Mouse (Mus musculus): ENCODE data around the gene Dusp12.

Gene Dusp12

GRCm38 (mm10) chr1:170898413-170899075, 13.2 kb upstream of the Dusp12 start:
- DNase-seq (ENCODE audit: low spot score): no peak

GRCm38 (mm10) chr1:170896651-170897281, 11.4 kb upstream of the Dusp12 start:
- no peak for DNase-seq (ENCODE audit: low spot score)

DNA sequence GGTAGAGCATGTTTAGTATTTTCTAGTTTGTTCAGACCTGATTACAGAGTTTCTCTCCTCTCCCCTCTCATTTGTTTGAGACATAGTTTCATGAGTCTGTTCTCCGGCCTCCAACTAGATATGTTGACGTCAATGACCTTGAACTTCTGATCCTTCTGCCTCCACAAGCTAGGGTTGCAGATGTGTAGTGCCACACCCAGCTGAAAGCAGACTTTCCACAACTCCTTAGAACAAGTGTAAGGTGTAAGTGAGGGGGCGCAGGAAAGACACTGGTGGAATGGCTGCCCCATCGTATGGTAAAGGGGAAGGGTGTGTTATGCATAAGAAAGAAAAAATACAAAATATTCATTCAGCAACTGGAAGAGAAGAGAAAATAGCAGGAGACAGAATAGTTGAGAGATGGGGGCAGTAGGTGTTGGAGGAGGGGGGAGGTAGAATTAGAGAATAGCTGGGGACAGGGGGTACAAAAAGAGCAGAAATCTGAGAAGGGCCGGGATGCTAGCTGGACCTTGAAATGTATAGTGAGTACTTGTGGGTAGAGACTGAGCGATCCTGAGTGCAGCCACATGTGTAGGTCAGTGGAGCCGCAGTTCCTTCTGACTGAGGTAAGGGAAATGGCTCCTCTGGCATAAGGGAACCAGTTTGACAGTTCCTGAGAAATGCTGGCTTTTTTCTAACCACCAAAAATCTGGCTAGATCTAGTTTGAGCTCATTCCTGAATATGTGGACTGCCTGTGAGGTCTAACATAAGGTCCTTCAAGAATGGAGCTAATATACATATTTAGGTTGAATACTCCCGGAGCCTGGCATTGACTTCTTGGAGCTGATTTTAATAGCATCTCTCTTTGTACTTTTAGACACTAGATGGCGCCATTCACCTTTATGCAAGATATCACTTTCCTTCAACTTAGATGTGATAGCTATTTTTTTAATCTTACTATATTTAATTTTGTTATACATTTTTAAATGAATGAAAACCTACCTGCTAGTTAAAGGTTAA, 9.6 kb upstream of the Dusp12 start:
- DNase-seq (ENCODE audit: low spot score): peak; percentile 64

DNA sequence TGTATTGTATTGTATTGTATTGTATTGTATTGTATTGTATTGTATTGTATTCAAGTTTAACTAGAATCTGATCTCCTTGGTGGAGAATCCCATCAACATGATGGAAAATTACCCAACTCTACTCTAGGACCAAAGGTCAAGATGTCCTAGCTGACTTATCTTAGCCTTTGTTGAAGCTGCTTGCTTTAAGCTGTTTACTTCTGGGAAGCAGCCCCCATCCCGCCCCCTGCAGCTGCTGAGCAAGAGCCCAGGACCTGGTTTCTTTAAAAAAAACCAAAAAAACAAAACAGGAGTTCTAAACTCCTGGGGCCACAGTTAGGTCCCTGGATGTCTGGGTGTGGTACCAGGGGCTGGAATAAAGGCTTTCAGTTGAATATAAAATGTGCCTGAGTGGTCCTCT, 6.9 kb upstream of the Dusp12 start:
- no peak for DNase-seq (ENCODE audit: low spot score)

DNA sequence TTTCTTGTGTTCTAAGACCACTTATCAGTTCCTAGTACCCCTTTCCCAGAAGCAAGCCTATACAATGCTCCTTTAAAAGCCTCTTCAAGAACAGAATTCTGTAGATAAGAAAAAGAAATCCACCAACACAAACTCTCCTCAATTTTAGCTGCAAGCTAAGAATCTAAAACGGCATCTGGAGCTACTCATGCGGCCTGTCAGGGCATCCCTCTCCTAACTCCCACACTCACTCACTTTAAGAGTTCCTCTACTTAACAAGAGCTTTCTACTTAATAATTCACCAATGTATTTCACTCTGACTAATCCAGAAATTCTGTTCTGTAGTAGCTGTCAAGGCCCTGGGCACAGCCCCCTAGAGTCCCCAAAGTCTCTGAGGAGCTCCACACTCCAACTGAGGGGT, 6.3 kb upstream of the Dusp12 start:
- DNase-seq (ENCODE audit: low spot score): no peak

DNA sequence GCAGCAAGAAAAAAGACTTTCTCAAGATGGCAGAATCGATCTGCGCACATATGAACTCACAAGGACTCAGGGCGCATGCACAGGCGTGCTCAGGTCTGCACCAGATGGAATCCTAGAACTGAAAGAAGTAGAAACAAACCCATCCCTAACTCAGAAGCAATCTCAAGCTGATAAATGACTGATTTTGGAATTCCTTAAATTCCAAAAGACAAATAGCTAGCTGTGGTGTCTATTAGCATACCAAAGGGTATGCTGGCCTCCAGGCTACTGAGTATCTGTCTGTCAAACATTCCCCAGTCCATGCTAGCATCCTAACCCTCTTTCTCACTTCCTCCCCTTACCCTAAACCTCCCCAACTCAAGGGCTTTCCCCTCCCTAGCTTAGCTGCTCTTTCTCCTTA, 4.0 kb upstream of the Dusp12 start:
- no peak for DNase-seq (ENCODE audit: low spot score)

GRCm38 (mm10) chr1:170886044-170886458, 711 bp upstream of the Dusp12 start:
- no peak for DNase-seq (ENCODE audit: low spot score)

DNA sequence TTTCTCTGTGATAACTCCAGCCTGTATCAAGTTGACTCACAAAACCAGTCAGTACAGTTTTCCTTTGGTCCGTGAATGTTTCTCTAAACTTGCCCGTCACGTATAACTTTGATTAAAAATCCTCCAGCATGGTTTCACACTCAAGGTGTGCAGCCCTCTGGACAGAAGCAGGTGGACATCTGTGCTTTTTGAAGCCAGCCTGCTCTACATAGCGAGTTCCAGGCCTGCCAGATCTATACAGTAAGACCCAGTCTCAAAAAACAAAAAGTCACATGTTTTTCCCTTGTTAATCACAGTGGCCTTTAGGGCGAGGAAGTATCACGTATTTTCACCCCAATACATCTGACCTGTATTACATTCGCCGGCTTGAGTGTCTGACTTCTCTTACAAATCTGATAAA, 950 bp downstream of the Dusp12 start:
- no peak for DNase-seq (ENCODE audit: low spot score)

DNA sequence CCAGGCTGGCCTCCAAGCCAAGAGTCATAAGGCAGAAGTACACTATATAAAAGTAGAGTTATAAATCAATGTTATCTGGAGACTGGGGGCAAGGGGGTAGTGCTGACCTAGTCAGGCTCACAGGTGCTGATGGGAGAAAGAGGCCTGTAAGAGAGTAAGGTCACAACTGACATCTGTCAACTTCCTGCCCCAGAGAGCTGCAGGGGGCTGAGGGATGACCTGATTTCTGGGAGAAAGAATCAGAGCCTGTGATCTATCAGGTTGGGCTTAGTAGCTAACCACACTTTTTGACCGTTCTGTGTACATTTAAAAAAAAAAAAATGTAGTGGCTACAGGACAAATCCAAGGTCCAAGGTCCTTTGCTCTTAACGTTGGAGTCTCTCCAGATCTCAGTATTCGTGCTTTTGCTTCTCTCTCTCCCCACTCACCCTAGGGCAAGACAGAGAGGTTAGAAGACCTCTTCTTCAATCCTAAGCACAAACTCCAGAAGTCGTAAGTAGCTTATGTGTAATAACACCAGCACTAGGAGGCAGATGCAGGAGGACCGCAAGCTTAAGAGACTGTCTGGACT, 2.3 kb downstream of the Dusp12 start:
- DNase-seq (ENCODE audit: low spot score): no peak

DNA sequence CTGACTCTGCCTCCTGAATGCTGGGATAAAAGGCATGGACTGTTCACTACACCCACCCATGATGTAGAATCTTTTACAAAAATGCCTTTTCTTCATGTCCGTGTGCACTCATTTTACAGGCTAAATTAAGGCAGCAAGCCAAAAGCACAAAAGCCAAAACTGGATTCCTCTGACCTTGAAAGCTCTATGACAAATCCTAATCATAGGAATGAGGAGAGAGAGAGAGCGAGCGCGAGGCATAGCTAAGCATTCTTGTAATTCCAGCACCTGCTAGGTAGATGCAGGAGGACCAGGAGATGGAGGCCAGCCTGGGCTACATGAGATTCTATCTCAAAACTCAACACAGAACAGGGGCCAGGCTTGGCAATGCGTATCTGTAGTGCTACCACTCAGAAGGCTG, 8.4 kb downstream of the Dusp12 start:
- no peak for DNase-seq (ENCODE audit: low spot score)

DNA sequence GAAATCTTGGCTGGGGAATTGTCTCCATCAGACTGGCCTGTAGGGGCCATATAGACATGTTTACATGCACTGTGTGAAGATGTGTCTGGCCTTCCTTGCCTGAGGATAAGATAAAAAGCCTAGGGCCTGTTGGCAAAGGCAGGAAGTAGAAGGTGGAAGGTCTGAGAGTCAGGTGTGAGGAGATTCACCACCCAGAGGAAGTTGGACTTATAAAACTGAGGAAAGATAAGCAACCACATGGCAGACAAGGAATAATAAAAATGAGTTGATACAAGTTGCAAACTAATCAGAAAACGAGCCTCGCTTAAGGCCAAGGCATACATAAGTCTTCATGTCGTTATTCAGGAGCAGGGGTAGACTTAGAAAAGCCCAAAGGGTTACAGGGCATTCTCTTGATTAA, 9.7 kb downstream of the Dusp12 start:
- DNase-seq (ENCODE audit: low spot score): no peak

DNA sequence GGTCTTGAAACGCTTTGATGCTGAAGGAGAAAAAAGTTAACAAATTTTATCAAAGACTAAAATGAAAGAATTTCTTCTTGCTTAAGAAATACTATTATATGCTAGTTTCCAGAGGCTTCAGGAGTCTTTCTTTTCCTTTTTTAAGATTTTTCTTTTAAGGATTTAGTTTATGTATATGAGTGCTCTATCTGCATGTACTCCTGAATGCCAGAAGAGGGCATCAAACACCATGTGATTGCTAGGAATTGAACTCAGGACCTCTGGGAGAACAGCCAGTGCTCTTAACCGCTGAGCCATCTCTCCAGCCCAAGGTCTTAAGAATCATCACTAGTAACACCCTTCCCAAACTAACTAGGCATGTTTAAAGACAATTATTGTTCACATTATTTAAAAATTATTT, 13.4 kb downstream of the Dusp12 start:
- DNase-seq (ENCODE audit: low spot score): no peak

DNA sequence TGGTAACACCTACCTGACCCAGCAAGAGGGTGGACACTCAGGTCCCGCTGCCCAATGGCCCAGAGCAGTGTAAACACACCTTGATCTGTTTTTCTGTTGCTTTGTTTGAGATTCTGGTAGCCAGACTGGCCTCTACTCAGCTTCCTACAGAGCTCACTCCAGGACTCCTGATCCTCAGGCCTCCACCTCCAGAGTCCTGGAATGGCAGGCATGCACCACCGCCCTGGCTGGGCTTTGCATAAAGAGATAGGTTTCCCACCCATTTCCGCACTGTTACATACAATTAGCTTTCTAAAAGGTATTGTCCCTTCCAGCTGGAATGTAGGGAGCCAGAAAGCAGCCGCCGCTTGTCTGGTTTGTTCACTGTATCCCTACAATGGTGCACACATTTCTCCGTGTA, 13.9 kb downstream of the Dusp12 start:
- DNase-seq (ENCODE audit: low spot score): no peak

DNA sequence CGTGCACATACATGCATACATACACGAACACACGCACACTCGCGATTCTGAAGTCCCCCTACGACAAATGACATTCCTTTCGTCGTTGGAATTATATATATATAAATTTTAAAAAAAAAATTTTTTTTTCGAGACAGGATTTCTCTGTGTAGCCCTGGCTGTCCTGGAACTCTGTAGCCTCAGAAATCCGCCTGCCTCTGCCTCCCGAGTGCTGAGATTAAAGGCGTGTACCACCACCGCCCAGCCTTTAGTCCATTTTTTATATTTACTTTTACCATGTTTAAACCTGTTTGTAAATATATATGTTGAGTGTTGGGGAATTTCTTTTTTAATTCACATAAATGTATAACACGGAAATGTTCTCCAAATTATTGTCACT, 16.4 kb downstream of the Dusp12 start:
- no peak for DNase-seq (ENCODE audit: low spot score)

DNA sequence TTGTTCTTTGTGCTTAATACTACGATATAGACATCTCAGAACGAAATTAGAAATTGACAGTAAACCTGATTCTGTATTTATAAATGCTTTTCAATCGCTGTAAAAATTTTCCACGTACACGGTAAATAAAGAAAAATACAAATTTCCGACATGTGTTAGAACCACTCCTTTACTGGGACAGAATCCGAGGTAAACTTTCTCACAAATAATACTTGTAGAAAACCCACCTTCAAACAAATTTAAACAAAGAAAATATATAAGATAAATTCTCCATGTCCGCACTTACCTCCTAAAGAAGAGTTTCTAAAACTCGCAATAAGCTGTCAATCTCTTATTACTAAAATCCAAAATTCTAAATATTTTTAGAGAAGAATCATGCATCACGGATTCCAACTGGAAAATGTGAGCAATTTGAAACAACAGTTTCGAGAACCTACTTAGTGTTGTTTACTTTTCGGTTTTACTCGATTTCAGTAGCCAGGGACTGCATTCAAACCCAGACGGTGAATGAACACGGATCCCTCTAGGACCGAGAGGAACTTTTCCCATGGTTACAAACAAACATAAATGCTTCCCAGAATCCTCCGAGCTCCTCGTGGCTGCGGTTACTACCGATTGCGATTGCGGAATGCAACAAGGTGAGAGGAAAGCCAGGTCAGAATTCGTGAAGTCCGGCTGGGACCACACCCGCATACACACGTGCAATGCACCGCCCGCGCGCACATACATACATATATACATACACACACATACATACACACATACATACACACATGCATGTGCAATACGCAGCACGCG, 17.0 kb downstream of the Dusp12 start:
- DNase-seq (ENCODE audit: low spot score): peak; percentile 76

- DNase-seq (ENCODE audit: low spot score): peak; percentile 95
Measured at GRCm38 (mm10) chr1:170867691-170868105, 17.6 kb downstream of the Dusp12 start, which contains the start of gene Atf6. Gene Atf6, minus strand, starts transcription at chr1:170867771.

DNA sequence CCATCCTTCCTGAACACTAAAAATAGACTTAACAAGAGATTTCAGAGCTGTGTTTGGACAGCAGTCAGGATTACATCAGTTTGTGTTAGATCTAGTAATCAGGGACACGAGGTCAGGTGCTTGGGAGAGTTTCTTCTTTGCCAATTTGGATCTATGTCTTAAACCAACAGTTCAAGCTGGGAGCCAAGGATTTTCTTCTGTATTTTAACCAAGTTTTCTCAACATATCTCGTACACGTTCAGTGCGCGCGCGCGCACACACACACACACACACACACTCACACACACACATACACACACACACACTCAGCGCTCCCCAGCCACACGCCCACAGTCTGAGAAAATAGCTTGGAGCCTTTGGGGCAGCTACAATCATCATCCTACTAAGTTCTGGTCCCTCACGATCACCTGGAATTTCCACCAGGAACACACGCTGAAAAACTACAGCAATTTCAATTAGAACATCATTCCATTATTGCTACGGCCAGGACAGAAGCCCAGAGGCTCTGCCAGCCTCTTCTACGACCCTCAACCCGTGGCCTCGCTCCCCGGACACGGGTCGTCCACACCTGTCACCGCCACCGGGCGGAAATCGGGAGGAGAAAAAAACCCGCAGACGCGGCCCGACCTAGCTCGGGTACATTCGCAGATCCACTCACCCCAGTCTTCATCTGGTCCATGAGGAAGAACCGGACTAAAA, 18.2 kb downstream of the Dusp12 start:
- DNase-seq (ENCODE audit: low spot score): no peak

DNA sequence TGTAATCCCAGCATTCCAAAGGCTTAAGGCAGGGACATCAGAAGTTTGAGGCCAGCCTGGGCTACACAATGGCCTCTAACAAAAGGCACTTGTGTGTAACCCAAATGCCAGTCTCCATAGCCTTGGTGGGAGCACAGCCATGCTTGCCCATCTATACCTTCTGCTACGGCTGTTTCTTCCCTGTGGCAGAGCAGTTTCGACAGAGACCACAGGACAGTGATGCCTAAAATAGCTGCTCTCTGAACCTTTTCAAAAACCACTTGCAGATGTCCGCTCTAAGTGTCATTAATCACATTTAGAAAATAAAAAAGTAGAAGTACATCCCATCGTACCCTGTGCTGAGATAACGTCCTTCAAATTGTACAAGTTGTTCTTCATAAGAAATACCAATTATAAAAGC, 19.9 kb downstream of the Dusp12 start:
- DNase-seq (ENCODE audit: low spot score): no peak

DNA sequence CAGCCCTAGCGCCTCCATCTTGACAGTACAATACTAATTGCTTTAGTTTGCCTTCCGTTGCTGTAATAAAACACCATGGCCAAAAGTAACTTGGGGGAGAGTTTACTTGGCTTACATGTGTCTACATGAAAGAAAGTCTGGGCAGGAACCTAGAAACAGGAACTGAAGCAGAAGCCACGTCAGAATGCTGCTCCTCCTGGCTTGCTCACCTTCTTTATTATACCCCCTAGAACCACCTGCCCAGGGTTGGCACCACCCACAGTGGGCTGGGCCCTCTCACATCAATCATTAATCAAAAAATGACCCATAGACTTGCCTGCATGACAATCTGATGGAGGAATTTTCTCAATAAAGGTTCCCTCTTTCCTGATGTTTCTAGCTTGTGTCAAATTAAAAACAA, 20.6 kb downstream of the Dusp12 start:
- no peak for DNase-seq (ENCODE audit: low spot score)

DNA sequence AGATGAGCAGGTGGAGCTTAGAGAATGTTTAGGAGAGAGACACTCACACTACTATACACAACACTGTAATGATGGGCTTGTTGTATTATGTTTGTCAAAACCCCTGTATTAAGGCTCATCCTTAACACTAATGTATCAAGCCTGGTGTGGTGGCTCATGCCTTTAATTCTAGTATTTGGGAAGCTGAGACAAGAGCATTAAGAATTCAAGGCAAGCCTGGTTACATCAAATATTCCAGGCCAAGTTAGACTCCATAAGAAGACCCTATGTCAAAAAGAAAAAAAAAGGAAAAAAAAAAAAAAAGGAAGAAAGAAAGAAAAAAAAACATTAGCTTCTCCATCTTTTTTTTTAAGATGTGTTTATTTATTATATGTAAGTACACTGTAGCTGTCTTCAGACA, 21.1 kb downstream of the Dusp12 start:
- DNase-seq (ENCODE audit: low spot score): no peak

- no peak for DNase-seq (ENCODE audit: low spot score)
Measured at GRCm38 (mm10) chr1:170863033-170863432, 22.3 kb downstream of the Dusp12 start.

All from c-Kit-positive CD71-positive TER-119-positive erythroid progenitor cells, embryonic 14.5 days (primary cell).